Mouse (Mus musculus): Measurements from ENCODE around the gene Gm12117. TPM values are rescaled to one million over a fixed set of nuclear protein-coding genes. Genes with fewer than 3 reads are reported as not detected.

Gm12117 gene
- polyA plus RNA-seq, 1 experiment from 2014 or later, result not detected

- Histone ChIP-seq H3K36me3 (replicated peaks) (no peaks in the 10 kb centered on the region), H3K9ac (no peak overlapping the region), H3K9me3 (replicated peaks) (no peaks in the 10 kb centered on the region), H3K4me3 (replicated peaks) (no peak overlapping the region), H3K27me3 (no peaks in the 10 kb centered on the region), H3K27ac (replicated peaks) (no peak overlapping the region), H3K4me1 (replicated peaks) (no peaks in the 10 kb centered on the region), H3K4me2 (no peak overlapping the region)
- WGBS (ENCODE audit: insufficient replicate concordance), result 70% methylated on average over 3 of the region's 3 CpGs
- no peak for ATAC-seq (ENCODE audit: insufficient read depth)
Observed at GRCm38 (mm10) chr11:33234134-33234533, 42.4 kb downstream of the Gm12117 start.

GRCm38 (mm10) chr11:33232056-33232455, 44.5 kb downstream of the Gm12117 start:
- no peak for ATAC-seq (ENCODE audit: insufficient read depth)
- Histone ChIP-seq H3K27me3 (no peaks in the 10 kb centered on the region), H3K4me2 (no peak overlapping the region), H3K36me3 (replicated peaks) (no peaks in the 10 kb centered on the region), H3K4me3 (replicated peaks) (no peak overlapping the region), H3K9me3 (replicated peaks) (no peaks in the 10 kb centered on the region), H3K9ac (no peak overlapping the region), H3K4me1 (replicated peaks) (no peaks in the 10 kb centered on the region), H3K27ac (replicated peaks) (no peak overlapping the region)
- 70% methylated on average over 5 of the region's 5 CpGs for WGBS (ENCODE audit: insufficient replicate concordance)

GRCm38 (mm10) chr11:33228186-33228585, 48.4 kb downstream of the Gm12117 start:
- no peak overlapping the region for H3K9ac ChIP-seq
- no peaks in the 10 kb centered on the region for H3K36me3 ChIP-seq (replicated peaks)
- 50% methylated on average over 2 of the region's 2 CpGs for WGBS (ENCODE audit: insufficient replicate concordance)
- no peak overlapping the region for H3K4me2 ChIP-seq
- no peak overlapping the region for H3K27ac ChIP-seq (replicated peaks)
- H3K27me3 ChIP-seq, result no peaks in the 10 kb centered on the region
- no peaks in the 10 kb centered on the region for H3K9me3 ChIP-seq (replicated peaks)
- no peaks in the 10 kb centered on the region for H3K4me1 ChIP-seq (replicated peaks)
- no peak overlapping the region for H3K4me3 ChIP-seq (replicated peaks)
- no peak for ATAC-seq (ENCODE audit: insufficient read depth)

- Histone ChIP-seq H3K9me3 (replicated peaks) (no peaks in the 10 kb centered on the region), H3K4me1 (replicated peaks) (no peaks in the 10 kb centered on the region), H3K4me3 (replicated peaks) (no peak overlapping the region), H3K27me3 (no peaks in the 10 kb centered on the region), H3K36me3 (replicated peaks) (no peaks in the 10 kb centered on the region), H3K9ac (no peak overlapping the region), H3K27ac (replicated peaks) (no peak overlapping the region), H3K4me2 (no peak overlapping the region)
- 68% methylated on average over 8 of the region's 8 CpGs for WGBS (ENCODE audit: insufficient replicate concordance)
- ATAC-seq (ENCODE audit: insufficient read depth), result no peak
Observed at GRCm38 (mm10) chr11:33226516-33226915, 50.0 kb downstream of the Gm12117 start.

Other genes starting within 250 kb of the Gm12117 start
- gene Fgf18, start 129.3 kb downstream of the Gm12117 start, polyA plus RNA-seq (2015; fragmentation: Nextera tagmentation; extraction: Ambion mirVana), result 0.17 and 0.23 TPM in 2 replicates
- gene Npm1, start 113.5 kb downstream of the Gm12117 start, polyA plus RNA-seq (2015; fragmentation: Nextera tagmentation; extraction: Ambion mirVana), result 345 and 399 TPM in 2 replicates
- gene Tlx3, start 73.1 kb downstream of the Gm12117 start, polyA plus RNA-seq (2015; fragmentation: Nextera tagmentation; extraction: Ambion mirVana), result not detected in 2 replicates
- 2.4 and 3.0 TPM in 2 replicates for gene Ranbp17, start 237.0 kb upstream of the Gm12117 start, polyA plus RNA-seq (2015; fragmentation: Nextera tagmentation; extraction: Ambion mirVana)

All from liver, embryonic 15.5 days (tissue).